Mouse (Mus musculus) liver, embryonic 15.5 days (tissue): Measurements from ENCODE around the gene Rps8. TPM values are rescaled to one million over a fixed set of nuclear protein-coding genes. Genes with fewer than 3 reads are reported as not detected.
"Not testable (repeated sequence)": the region's sequence is repeated elsewhere in the genome, so short reads cannot be mapped to it uniquely, and the experiment has no call there.

ENCODE experiments used
- ATAC-seq: fragments of 200-750 bp; cut with Nextera tagmentation; 2 replicates; pipeline ENCODE4 v1.8.0; 2017; ENCODE audit warnings: moderate number of reproducible peaks, mild to moderate bottlenecking, moderate library complexity; ENCODE audit not compliant: insufficient read depth
- H3K27ac ChIP-seq: fragments of 300-500 bp; sonication (generic); replicated peaks from 2 replicates; pipeline ENCODE4 v1.5.1; 2015; ENCODE audit warnings: mild to moderate bottlenecking, inconsistent platforms
- H3K27me3 ChIP-seq: fragments of 300-500 bp; sonication (generic); 2 replicates; pipeline ENCODE4 v1.6.1; 2015; ENCODE audit warnings: mild to moderate bottlenecking, inconsistent platforms
- H3K36me3 ChIP-seq: fragments of 300-500 bp; sonication (generic); replicated peaks from 2 replicates; pipeline ENCODE4 v1.6.1; 2015; ENCODE audit warnings: moderate library complexity, mild to moderate bottlenecking, inconsistent platforms
- H3K4me1 ChIP-seq: fragments of 300-500 bp; sonication (generic); replicated peaks from 2 replicates; pipeline ENCODE4 v1.6.1; 2015; ENCODE audit warnings: inconsistent platforms
- H3K4me2 ChIP-seq: fragments of 300-500 bp; sonication (generic); 2 replicates; pipeline ENCODE4 v1.6.1; 2015; ENCODE audit warnings: moderate library complexity, mild to moderate bottlenecking, inconsistent platforms
- H3K4me3 ChIP-seq: fragments of 300-500 bp; sonication (generic); replicated peaks from 2 replicates; pipeline ENCODE4 v1.5.1; 2015; ENCODE audit warnings: mild to moderate bottlenecking, inconsistent platforms
- H3K9ac ChIP-seq: fragments of 300-500 bp; sonication (generic); 2 replicates; pipeline ENCODE4 v1.6.1; 2015; ENCODE audit warnings: moderate library complexity, mild to moderate bottlenecking, inconsistent platforms
- H3K9me3 ChIP-seq: fragments of 300-500 bp; sonication (generic); replicated peaks from 2 replicates; pipeline ENCODE4 v1.6.1; 2016; ENCODE audit warnings: inconsistent platforms
- WGBS: fragments of 180-500 bp; shearing (Covaris S2); methylation state at CpG from one replicate; pipeline ENCODE4 v1.1.7; 2015; ENCODE audit warnings: mixed read lengths; ENCODE audit not compliant: insufficient replicate concordance; 5-methylcytosine and 5-hydroxymethylcytosine counted together
- polyA plus RNA-seq: library from polyadenylated mRNA; unstranded; fragments of >200 nt; fragmentation: Nextera tagmentation; extraction: Ambion mirVana; gene quantifications from 2 replicates; pipeline ENCODE4 v1.2.1, GENCODE M21; 2015

The Rps8 gene
- 536 and 611 TPM in 2 replicates for polyA plus RNA-seq

DNA sequence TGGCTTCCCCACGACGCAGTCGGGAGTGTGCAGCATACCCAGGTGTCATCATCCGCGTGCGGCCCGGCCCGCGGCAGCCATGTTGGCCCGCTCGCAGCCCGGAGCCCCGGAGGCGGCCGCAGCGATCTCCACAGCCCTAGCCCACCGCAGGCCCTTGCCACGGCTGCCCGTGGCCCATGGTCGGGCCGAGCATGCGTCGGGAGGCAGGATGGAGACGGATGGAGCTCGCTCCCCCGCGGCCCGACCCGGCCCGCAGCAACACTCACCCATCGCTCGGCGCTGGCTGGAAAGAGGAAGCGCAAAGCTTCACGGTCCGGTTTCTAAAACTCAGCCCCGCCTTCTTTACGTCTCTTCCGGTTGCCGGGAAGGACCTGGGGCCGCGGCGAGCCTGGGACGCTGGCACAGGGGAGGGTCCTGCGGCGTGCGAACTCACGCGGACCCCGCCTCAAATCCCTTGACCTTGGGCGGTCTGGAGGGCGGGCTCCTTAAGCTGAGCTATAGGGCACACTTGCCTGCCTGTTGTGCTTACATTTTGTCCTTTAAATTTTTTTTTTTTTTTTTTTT lies at the start of gene Rps8:
TSS of gene Rps8 (minus strand) at position 452 of the 564 bp plus-strand sequence.
- Histone ChIP-seq H3K4me1 (peaks cover 39% of the 10 kb centered on the region), H3K9me3 (no peaks in the 10 kb centered on the region), H3K4me2 (peak within 1 kb of the TSS; percentile 86), H3K27ac (peak within 1 kb of the TSS; percentile 76), H3K27me3 (no peaks in the 10 kb centered on the region), H3K36me3 (peaks cover 61% of the 10 kb centered on the region), H3K9ac (peak within 1 kb of the TSS; percentile 93), H3K4me3 (peak within 1 kb of the TSS; percentile 96)
- WGBS = under 1% methylated on average over 52 of the region's 52 CpGs
- ATAC-seq = peak; percentile 89

DNA sequence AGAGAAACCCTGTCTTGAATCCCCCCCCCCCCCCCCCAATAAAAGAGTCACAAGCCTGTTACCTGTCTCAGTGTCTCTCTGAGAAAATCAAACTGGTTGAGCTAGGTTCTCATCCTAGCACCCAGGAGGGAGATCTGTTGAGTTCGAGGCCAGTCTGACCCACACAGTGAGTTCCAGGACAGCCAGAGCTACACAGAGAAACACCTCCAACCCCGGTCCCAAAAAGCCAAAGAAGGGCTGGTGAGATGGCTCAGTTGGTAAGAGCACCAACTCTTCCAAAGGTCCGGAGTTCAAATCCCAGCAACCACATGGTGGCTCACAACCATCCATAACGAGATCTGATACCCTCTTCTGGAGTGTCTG lies 46.9 kb upstream of the Rps8 start:
- Histone ChIP-seq H3K27me3 (no peaks in the 10 kb centered on the region), H3K27ac (no peak overlapping the region), H3K36me3 (no peaks in the 10 kb centered on the region), H3K4me1 (0 out of 2 replicates have a peak, but pooled peaks cover 4% of the 10 kb centered on the region), H3K4me3 (no peak overlapping the region), H3K9ac (no peak overlapping the region), H3K9me3 (no peaks in the 10 kb centered on the region), H3K4me2 (0 out of 2 replicates have a peak overlapping the region, but pooled peaks have one; percentile 48)
- ATAC-seq = no peak
- 44% methylated on average over 4 of the region's 4 CpGs for WGBS

GRCm38 (mm10) chr4:117202046-117202991 lies 46.3 kb upstream of the Rps8 start:
- Histone ChIP-seq H3K27ac (no peak overlapping the region), H3K27me3 (no peaks in the 10 kb centered on the region), H3K4me3 (peak overlapping the region; percentile 23), H3K4me2 (peak overlapping the region; percentile 48), H3K4me1 (0 out of 2 replicates have a peak, but pooled peaks cover 4% of the 10 kb centered on the region), H3K36me3 (no peaks in the 10 kb centered on the region), H3K9ac (0 out of 2 replicates have a peak overlapping the region, but pooled peaks have one; percentile 15), H3K9me3 (no peaks in the 10 kb centered on the region)
- ATAC-seq = peak; percentile 88
- under 1% methylated on average over 25 of the region's 25 CpGs for WGBS

DNA sequence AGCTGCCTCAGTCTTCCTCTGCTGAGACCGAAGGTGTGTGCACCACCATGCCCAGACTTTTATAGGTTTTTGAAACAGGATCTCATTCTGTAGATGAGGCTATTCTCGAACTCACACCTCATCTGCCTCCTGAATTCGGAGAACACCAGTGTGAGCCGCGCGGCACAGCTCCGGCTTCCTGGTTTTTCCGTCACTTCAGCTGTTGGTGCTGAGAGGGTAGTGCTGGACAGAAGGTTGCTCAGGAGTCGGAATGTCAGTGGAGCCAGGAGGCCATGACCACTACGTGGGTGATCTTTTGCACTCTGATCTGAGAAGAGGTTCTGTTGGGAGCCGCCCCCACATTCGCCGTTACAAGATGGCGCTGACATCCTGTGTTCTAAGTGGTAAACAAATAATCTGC lies 35.8 kb upstream of the Rps8 start:
- Histone ChIP-seq H3K4me3 (no peak overlapping the region), H3K9ac (peak overlapping the region; percentile 27; the same call in 1 of the 2 replicates)
- no peak for ATAC-seq

GRCm38 (mm10) chr4:117190660-117191059 lies 34.6 kb upstream of the Rps8 start:
- WGBS = 68% methylated on average over 7 of the region's 7 CpGs
- no peak for ATAC-seq

More for the DNA sequence above, 35.8 kb upstream of the Rps8 start:
- H3K27ac ChIP-seq = no peak overlapping the region
- 91% methylated on average over 14 of the region's 14 CpGs for WGBS
- no peaks in the 10 kb centered on the region for H3K36me3 ChIP-seq
- H3K4me2 ChIP-seq = no peak overlapping the region
- H3K4me1 ChIP-seq = peaks cover 27% of the 10 kb centered on the region
- no peaks in the 10 kb centered on the region for H3K27me3 ChIP-seq
- H3K9me3 ChIP-seq = no peaks in the 10 kb centered on the region

GRCm38 (mm10) chr4:117189856-117190543 lies 34.0 kb upstream of the Rps8 start:
- H3K4me1 ChIP-seq = peaks cover 27% of the 10 kb centered on the region
- peak overlapping the region; percentile 64 for H3K4me2 ChIP-seq
- H3K27ac ChIP-seq = peak overlapping the region; percentile 85
- H3K4me3 ChIP-seq = peak overlapping the region; percentile 50
- H3K36me3 ChIP-seq = no peaks in the 10 kb centered on the region
- under 1% methylated on average over 9 of the region's 9 CpGs for WGBS
- H3K9me3 ChIP-seq = no peaks in the 10 kb centered on the region
- ATAC-seq = peak; percentile 84
- H3K27me3 ChIP-seq = no peaks in the 10 kb centered on the region
- peak overlapping the region; percentile 70 for H3K9ac ChIP-seq

More at GRCm38 (mm10) chr4:117190660-117191059, 34.6 kb upstream of the Rps8 start:
- Histone ChIP-seq H3K4me1 (peaks cover 27% of the 10 kb centered on the region), H3K27ac (peak overlapping the region; percentile 85), H3K4me3 (no peak overlapping the region), H3K4me2 (peak overlapping the region; percentile 64), H3K36me3 (no peaks in the 10 kb centered on the region), H3K9ac (peak overlapping the region; percentile 70), H3K9me3 (no peaks in the 10 kb centered on the region), H3K27me3 (no peaks in the 10 kb centered on the region)

GRCm38 (mm10) chr4:117189382-117189855 lies 33.4 kb upstream of the Rps8 start:
- ATAC-seq = peak; percentile 67
- WGBS = under 1% methylated on average over 16 of the region's 16 CpGs
- peak overlapping the region; percentile 85 for H3K27ac ChIP-seq
- peak overlapping the region; percentile 50 for H3K4me3 ChIP-seq
- H3K4me2 ChIP-seq = peak overlapping the region; percentile 64
- H3K36me3 ChIP-seq = no peaks in the 10 kb centered on the region
- H3K4me1 ChIP-seq = peaks cover 27% of the 10 kb centered on the region
- H3K9me3 ChIP-seq = no peaks in the 10 kb centered on the region
- H3K9ac ChIP-seq = peak overlapping the region; percentile 70
- H3K27me3 ChIP-seq = no peaks in the 10 kb centered on the region

- Histone ChIP-seq H3K4me3 (peak overlapping the region; percentile 50), H3K4me1 (peaks cover 27% of the 10 kb centered on the region), H3K4me2 (peak overlapping the region; percentile 64), H3K9me3 (no peaks in the 10 kb centered on the region), H3K36me3 (no peaks in the 10 kb centered on the region), H3K27ac (peak overlapping the region; percentile 85), H3K27me3 (no peaks in the 10 kb centered on the region), H3K9ac (peak overlapping the region; percentile 61)
- no peak for ATAC-seq
- WGBS = 54% methylated on average over 3 of the region's 3 CpGs
Observed at GRCm38 (mm10) chr4:117188969-117189368, 32.9 kb upstream of the Rps8 start.

GRCm38 (mm10) chr4:117182759-117183096 lies 26.7 kb upstream of the Rps8 start:
- peak overlapping the region; percentile 86 for H3K4me3 ChIP-seq
- not testable (repeated sequence) for H3K27me3 ChIP-seq, H3K9me3 ChIP-seq
- WGBS = 12% methylated on average over 9 of the region's 9 CpGs
- H3K36me3 ChIP-seq = peaks cover 29% of the 10 kb centered on the region
- peaks cover 20% of the 10 kb centered on the region for H3K4me1 ChIP-seq
- H3K4me2 ChIP-seq = peak overlapping the region; percentile 78
- peak overlapping the region; percentile 75 for H3K9ac ChIP-seq
- H3K27ac ChIP-seq = peak overlapping the region; percentile 87
- peak; percentile 59 for ATAC-seq

- ATAC-seq = peak; percentile 98
- Histone ChIP-seq H3K4me3 (peak within 1 kb of the TSS; percentile 86), H3K9me3 (no peaks in the 10 kb centered on the region), H3K36me3 (peaks cover 35% of the 10 kb centered on the region), H3K4me1 (peaks cover 20% of the 10 kb centered on the region), H3K4me2 (peak within 1 kb of the TSS; percentile 78), H3K27me3 (no peaks in the 10 kb centered on the region), H3K9ac (peak within 1 kb of the TSS; percentile 75), H3K27ac (peak within 1 kb of the TSS; percentile 87)
- 1% methylated on average over 42 of the region's 42 CpGs for WGBS
Observed at GRCm38 (mm10) chr4:117181863-117182758, 26.1 kb upstream of the Rps8 start, which contains the start of gene Kif2c. TSS of gene Kif2c (minus strand) at chr4:117182639.
